ENCODE assay signal across 16 mouse cellular contexts in genomic region chr8:47032081-47032480, GRCm38 (mm10). TPM values are rescaled to one million over a fixed set of nuclear protein-coding genes. Genes with fewer than 3 reads are reported as not detected.
DNase-seq lines count a peak whose midpoint lies in the region; ATAC-seq lines count a peak whose summit lies in the region.
"Had no signal": no experiment of that assay in that cellular context is flagged by ENCODE, and none has a peak within 500 bp of the region (broad histone marks: within the 10 kb centered on the region; RNA-seq: fewer than 3 reads in every experiment).

No protein-coding gene starts in this region.

- peak; percentile 98 for ATAC-seq in frontal cortex, adult (ENCODE audit: low TSS enrichment)
- ATAC-seq in hindbrain, embryonic 11.5 days (ENCODE audit: low FRiP score), result no peak
- ATAC-seq in midbrain, embryonic 13.5 days, result no peak

- DNase-seq in frontal cortex, postnatal 14 days (ENCODE audit: low spot score in 2 of 2), result no peak
- peak; percentile 23 for DNase-seq in 3134 (ENCODE audit: extremely low read depth, insufficient read length, low spot score)
- peak; percentile 3 for DNase-seq in NIH3T3 (ENCODE audit: low read depth)
- DNase-seq in layer of hippocampus, postnatal 36 days, result peak; percentile 24 to 43
- DNase-seq in gastrocnemius, postnatal 4 days (ENCODE audit: low spot score in 2 of 2), result no peak
- DNase-seq in hindbrain, embryonic 11.5 days (ENCODE audit: low spot score), result no peak
- DNase-seq: heart, postnatal 14 days; kidney, postnatal 14 days; liver; thymus, postnatal 4 days had no signal

- no peaks in the 10 kb centered on the region for H3K27me3 ChIP-seq in hindbrain, embryonic 11.5 days (ENCODE audit: control insufficient read depth, insufficient read depth, low read length)
- H3K27me3 ChIP-seq in midbrain, embryonic 13.5 days, result 0 out of 2 replicates have a peak, but pooled peaks cover 4% of the 10 kb centered on the region
- H3K27me3 ChIP-seq: CH12.LX; lung, embryonic 15.5 days; megakaryocyte, embryonic 14.5 days had no signal

- H3K4me1 ChIP-seq in hindbrain, embryonic 11.5 days (replicated peaks; ENCODE audit: control insufficient read depth, insufficient read depth, low read length), result no peaks in the 10 kb centered on the region
- H3K4me1 ChIP-seq in midbrain, embryonic 13.5 days (replicated peaks), result peaks cover 9% of the 10 kb centered on the region
- H3K4me1 ChIP-seq: lung, embryonic 15.5 days; megakaryocyte, embryonic 14.5 days had no signal

- no peak overlapping the region for H3K27ac ChIP-seq in hindbrain, embryonic 11.5 days (ENCODE audit: low read depth, low read length)
- H3K27ac ChIP-seq in midbrain, embryonic 13.5 days, result no peak overlapping the region
- H3K27ac ChIP-seq: embryonic facial prominence, embryonic 10.5 days; lung, embryonic 15.5 days had no signal

- H3K4me3 ChIP-seq in hindbrain, embryonic 11.5 days (ENCODE audit: low read depth, low read length), result no peak overlapping the region
- H3K4me3 ChIP-seq in midbrain, embryonic 13.5 days (replicated peaks), result no peak overlapping the region
- H3K4me3 ChIP-seq: embryonic facial prominence, embryonic 10.5 days; lung, embryonic 15.5 days; megakaryocyte, embryonic 14.5 days had no signal

- H3K36me3 ChIP-seq in hindbrain, embryonic 11.5 days (ENCODE audit: control insufficient read depth, insufficient read depth, low read length), result no peaks in the 10 kb centered on the region
- H3K36me3 ChIP-seq in midbrain, embryonic 13.5 days, result no peaks in the 10 kb centered on the region
- H3K36me3 ChIP-seq: embryonic facial prominence, embryonic 10.5 days; lung, embryonic 15.5 days had no signal

- H3K4me2 ChIP-seq in hindbrain, embryonic 11.5 days (replicated peaks; ENCODE audit: low read depth, low read length), result no peak overlapping the region
- H3K4me2 ChIP-seq in midbrain, embryonic 13.5 days (replicated peaks), result no peak overlapping the region
- H3K4me2 ChIP-seq: lung, embryonic 15.5 days had no signal

- H3K9ac ChIP-seq in hindbrain, embryonic 11.5 days (ENCODE audit: low read depth, low read length), result no peak overlapping the region
- H3K9ac ChIP-seq in midbrain, embryonic 13.5 days (replicated peaks), result no peak overlapping the region
- H3K9ac ChIP-seq: lung, embryonic 15.5 days had no signal

- no peaks in the 10 kb centered on the region for H3K9me3 ChIP-seq in hindbrain, embryonic 11.5 days (ENCODE audit: control insufficient read depth, low read length)
- H3K9me3 ChIP-seq in midbrain, embryonic 13.5 days, result no peaks in the 10 kb centered on the region
- H3K9me3 ChIP-seq: embryonic facial prominence, embryonic 10.5 days; lung, embryonic 15.5 days had no signal

- WGBS in hindbrain, embryonic 11.5 days, result 91% methylated on average over 7 of the region's 7 CpGs
- WGBS in midbrain, embryonic 13.5 days, result 93% methylated on average over 7 of the region's 7 CpGs

RNA-seq across cellular contexts. Expression of gene Enpp6, which starts 45.4 kb away (rescaled TPM):
- total RNA-seq in layer of hippocampus, postnatal 36 days (2021), result 1 to 10 TPM; 6.7 to 9.9 TPM
- total RNA-seq in gastrocnemius, postnatal 4 days (2021), result under 1 TPM; 0.25 to 0.36 TPM
- 0.45 and 0.48 TPM in 2 replicates for polyA plus RNA-seq in hindbrain, embryonic 11.5 days (2014; fragmentation: Nextera tagmentation; extraction: Ambion mirVana)
- polyA plus RNA-seq in midbrain, embryonic 13.5 days (2015; fragmentation: Nextera tagmentation; extraction: Ambion mirVana), result 0.16 and 0.35 TPM in 2 replicates
- total RNA-seq: CH12.LX had no signal

Comparison
In these comparisons a context has a peak if more than half of its experiments do, and no peak if none do; other contexts are left out.
1. DNase-seq: peak in 3134 (single experiment), NIH3T3 (single experiment) and layer of hippocampus, postnatal 36 days (2 of 2); none in frontal cortex, postnatal 14 days (0 of 2), gastrocnemius, postnatal 4 days (0 of 2) and hindbrain, embryonic 11.5 days (single experiment).
2. RNA of gene Enpp6, which starts 45.4 kb away (total RNA-seq): 6.7 to 9.9 TPM in layer of hippocampus, postnatal 36 days; 0.25 to 0.36 TPM in gastrocnemius, postnatal 4 days; every median in the first group is over 4 times any median in the second.